8 mouse cellular contexts compared by ENCODE assay signal in genomic region chr10:80622661-80623456, GRCm38 (mm10). TPM values are rescaled to one million over a fixed set of nuclear protein-coding genes. Genes with fewer than 3 reads are reported as not detected.
DNase-seq lines count a peak whose midpoint lies in the region; ATAC-seq and TF ChIP-seq lines count a peak whose summit lies in the region.

TSS of gene Csnk1g2 (plus strand) at chr10:80622838.

- WGBS in heart, embryonic 15.5 days: under 1% methylated on average over 66 of the region's 85 CpGs
- under 1% methylated on average over 83 of the region's 85 CpGs for WGBS in liver, embryonic 14.5 days (ENCODE audit: insufficient replicate concordance)
- WGBS in neural tube, embryonic 14.5 days: under 1% methylated on average over 80 of the region's 85 CpGs

- TF ChIP-seq EP300 in liver, embryonic 14.5 days (IDR thresholded peaks at IDR 0.05; ENCODE audit: low read depth): no peak

- no peak for ATAC-seq in erythroblast, adult 5-6 weeks (replicated peaks; ENCODE audit: low FRiP score, poor library complexity, severe bottlenecking)
- ATAC-seq in heart, embryonic 15.5 days (replicated peaks; ENCODE audit: insufficient number of reproducible peaks, insufficient read depth, low FRiP score, low read depth): peak; percentile 1; the same call in 1 of the 2 replicates
- peak; percentile 29 for ATAC-seq in liver, embryonic 14.5 days (ENCODE audit: insufficient read depth)
- no peak; the same call in 1 of the 2 replicates for ATAC-seq in neural tube, embryonic 14.5 days (ENCODE audit: low read depth)

- DNase-seq in ZHBTc4 (ENCODE audit: low read depth, low spot score): peak; percentile 65
- peak; percentile 73 for DNase-seq in kidney, postnatal 14 days
- DNase-seq in liver, embryonic 14.5 days (ENCODE audit: low read depth in 3 of 3, low spot score in 3 of 3): no peak
- peak; percentile 75 for DNase-seq in yolk sac, embryonic 10.5 days (ENCODE audit: low spot score)

- peaks cover 48% of the 10 kb centered on the region for H3K79me3 ChIP-seq in C2C12 (ENCODE audit: low read depth)

- peaks cover 7% of the 10 kb centered on the region for H3K36me3 ChIP-seq in C2C12 (ENCODE audit: control insufficient read depth, insufficient read depth)
- H3K36me3 ChIP-seq in heart, embryonic 15.5 days: no peaks in the 10 kb centered on the region
- H3K36me3 ChIP-seq in liver, embryonic 14.5 days (replicated peaks; ENCODE audit: control insufficient read depth, insufficient read depth, low read depth): no peaks in the 10 kb centered on the region
- no peaks in the 10 kb centered on the region for H3K36me3 ChIP-seq in neural tube, embryonic 14.5 days (ENCODE audit: control insufficient read depth, insufficient read depth, low read length)

- H3K79me2 ChIP-seq in C2C12 (ENCODE audit: control insufficient read depth, insufficient read depth): peaks cover 53% of the 10 kb centered on the region

- no peak for TF ChIP-seq CTCF in C2C12 (IDR thresholded peaks at IDR 0.05; ENCODE audit: control insufficient read depth, insufficient read depth, insufficient read length)
- TF ChIP-seq CTCF in liver, embryonic 14.5 days (IDR thresholded peaks at IDR 0.05; ENCODE audit: low read depth): no peak; the same call in 1 of the 2 replicates

- H3K4me1 ChIP-seq in heart, embryonic 15.5 days (replicated peaks): peaks cover 52% of the 10 kb centered on the region
- peaks cover 3 to 26% of the 10 kb centered on the region in 2 experiments; a peak in 3 of 4 replicates for H3K4me1 ChIP-seq in liver, embryonic 14.5 days (replicated peaks; ENCODE audit: control insufficient read depth in 2 of 2, insufficient read depth in 2 of 2, low read length in 1 of 2)
- peaks cover 29% of the 10 kb centered on the region for H3K4me1 ChIP-seq in neural tube, embryonic 14.5 days (ENCODE audit: control insufficient read depth, insufficient read depth, low read length)

- peak within 1 kb of the TSS; percentile 100 for H3K4me3 ChIP-seq in C2C12 (ENCODE audit: insufficient read depth, poor library complexity, severe bottlenecking)
- peak within 1 kb of the TSS; percentile 90 for H3K4me3 ChIP-seq in heart, embryonic 15.5 days
- peak within 1 kb of the TSS; percentile 86 to 87 for H3K4me3 ChIP-seq in liver, embryonic 14.5 days (ENCODE audit: insufficient read depth in 1 of 2, low read depth in 2 of 2, low read length in 2 of 2)
- peak within 1 kb of the TSS; percentile 80 for H3K4me3 ChIP-seq in neural tube, embryonic 14.5 days (ENCODE audit: low read depth, low read length)

- H3K9me3 ChIP-seq in heart, embryonic 15.5 days (replicated peaks): no peaks in the 10 kb centered on the region
- H3K9me3 ChIP-seq in liver, embryonic 14.5 days (ENCODE audit: control insufficient read depth, low read length): no peaks in the 10 kb centered on the region
- no peaks in the 10 kb centered on the region for H3K9me3 ChIP-seq in neural tube, embryonic 14.5 days (ENCODE audit: control insufficient read depth, low read length)

- H3K27me3 ChIP-seq in C2C12 (ENCODE audit: control insufficient read depth, insufficient read depth, insufficient read length): no peaks in the 10 kb centered on the region
- H3K27me3 ChIP-seq in heart, embryonic 15.5 days: no peaks in the 10 kb centered on the region
- no peaks in the 10 kb centered on the region for H3K27me3 ChIP-seq in liver, embryonic 14.5 days (ENCODE audit: control insufficient read depth, insufficient read depth, low read length)
- H3K27me3 ChIP-seq in neural tube, embryonic 14.5 days (ENCODE audit: control insufficient read depth, insufficient read depth, low read length): no peaks in the 10 kb centered on the region

- peak within 1 kb of the TSS; percentile 90 for H3ac ChIP-seq in C2C12 (ENCODE audit: control insufficient read depth, insufficient read length, low read depth)

- H3K4me2 ChIP-seq in heart, embryonic 15.5 days: peak within 1 kb of the TSS; percentile 78
- H3K4me2 ChIP-seq in liver, embryonic 14.5 days (ENCODE audit: low read depth): peak within 1 kb of the TSS; percentile 96
- H3K4me2 ChIP-seq in neural tube, embryonic 14.5 days (ENCODE audit: low read depth, low read length): peak within 1 kb of the TSS; percentile 99

- H3K9ac ChIP-seq in heart, embryonic 15.5 days: peak within 1 kb of the TSS; percentile 94
- H3K9ac ChIP-seq in liver, embryonic 14.5 days (replicated peaks): peak within 1 kb of the TSS; percentile 89
- peak within 1 kb of the TSS; percentile 86 for H3K9ac ChIP-seq in neural tube, embryonic 14.5 days (replicated peaks; ENCODE audit: low read depth, low read length)

- peak within 1 kb of the TSS; percentile 97 for H3K27ac ChIP-seq in heart, embryonic 15.5 days
- H3K27ac ChIP-seq in liver, embryonic 14.5 days: peak within 1 kb of the TSS; percentile 91
- peak within 1 kb of the TSS; percentile 95 for H3K27ac ChIP-seq in neural tube, embryonic 14.5 days (ENCODE audit: low read depth, low read length)

TF ChIP-seq in C2C12, 6 proteins besides CTCF, POLR2A, EP300 and RAD21:
- TF ChIP-seq FOSL1 (IDR thresholded peaks at IDR 0.05; ENCODE audit: insufficient read depth, low read length, poor library complexity, severe bottlenecking) (no peak), MYOD1 (IDR thresholded peaks at IDR 0.05; ENCODE audit: control insufficient read depth, insufficient read length, low read depth) (no peak), CEBPB (IDR thresholded peaks at IDR 0.05; ENCODE audit: low read depth) (no peak)
TF ChIP-seq in C2C12: peak in this region for 0.

RNA-seq across cellular contexts. Expression of gene Csnk1g2, which starts in this region (rescaled TPM):
- polyA plus RNA-seq in C2C12 (2012; fragmentation: generic; extraction: Trizol): 165 TPM
- total RNA-seq in erythroblast, adult 5-6 weeks (2015; ENCODE audit: low replicate concordance): 25.5 and 25.6 TPM in 2 replicates
- total RNA-seq in erythroblast, adult 5-6 weeks (2017; ENCODE audit: low replicate concordance): 28.2 and 28.9 TPM in 2 replicates
- polyA plus RNA-seq in heart, embryonic 15.5 days (2015; fragmentation: Nextera tagmentation; extraction: Ambion mirVana): 78.2 and 112 TPM in 2 replicates
- polyA plus RNA-seq in liver, embryonic 14.5 days (2012; rRNA removed): 46.9 and 51.3 TPM in 2 replicates
- polyA plus RNA-seq in liver, embryonic 14.5 days (2014; fragmentation: Nextera tagmentation; extraction: Ambion mirVana): 25.5 and 27.0 TPM in 2 replicates
- polyA plus RNA-seq in neural tube, embryonic 14.5 days (2014; fragmentation: Nextera tagmentation; extraction: Ambion mirVana): 50.3 and 76.8 TPM in 2 replicates

Comparison
In these comparisons a context has a peak if more than half of its experiments do, and no peak if none do; other contexts are left out.
1. DNase-seq: peak in ZHBTc4 (single experiment), kidney, postnatal 14 days (single experiment) and yolk sac, embryonic 10.5 days (single experiment); none in liver, embryonic 14.5 days (0 of 3).
2. ATAC-seq: peak in heart, embryonic 15.5 days (single experiment) and liver, embryonic 14.5 days (single experiment); none in erythroblast, adult 5-6 weeks (single experiment) and neural tube, embryonic 14.5 days (single experiment).
3. Peak in every context shown above with its lines, with median percentiles within 50 percentile points of each other: H3K4me3 ChIP-seq, H3K27ac ChIP-seq, H3K4me2 ChIP-seq and H3K9ac ChIP-seq.